Mouse (Mus musculus) gastrocnemius, adult 8-10 months (tissue): Measurements from ENCODE around the gene Olfr504. TPM values are rescaled to one million over a fixed set of nuclear protein-coding genes. Genes with fewer than 3 reads are reported as not detected.
"Not testable (repeated sequence)": the region's sequence is repeated elsewhere in the genome, so short reads cannot be mapped to it uniquely, and the experiment has no call there.

Source experiments
- DNase-seq, 2 experiments: peaks; one replicate each; pipeline ENCODE4 v3.0.0; 2022; ENCODE audit warnings: low spot score in 2 of 2
- total RNA-seq, 4 experiments: library from RNA; stranded (reverse); gene quantifications; 2 replicates each; pipeline ENCODE4 v1.2.4; 2022

The Olfr504 gene
- total RNA-seq, result not detected

GRCm38 (mm10) chr7:108565693-108566092 lies at the start of gene Olfr504:
TSS of gene Olfr504 (minus strand) at chr7:108565793.
- no peak for DNase-seq

DNA sequence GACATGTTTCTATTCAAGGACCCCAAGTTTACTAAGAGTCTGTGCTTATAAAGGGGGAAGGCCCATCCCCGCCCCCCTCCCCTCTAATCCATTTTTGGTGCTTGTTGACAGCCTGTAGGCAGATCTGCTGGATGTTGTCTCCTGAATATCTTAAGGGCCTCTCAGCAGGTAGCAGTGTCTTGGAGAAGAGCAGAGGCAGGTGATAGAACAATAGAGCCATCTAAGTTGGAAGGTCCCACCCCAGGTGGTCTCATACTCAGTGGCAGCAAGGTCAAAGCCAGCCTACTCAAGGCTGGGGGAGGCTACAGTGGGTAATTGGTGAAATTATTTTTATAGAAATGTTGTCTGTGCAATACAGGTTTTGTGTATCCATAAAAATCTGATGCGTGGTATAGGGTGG lies 48.5 kb upstream of the Olfr504 start:
- no peak for DNase-seq

DNA sequence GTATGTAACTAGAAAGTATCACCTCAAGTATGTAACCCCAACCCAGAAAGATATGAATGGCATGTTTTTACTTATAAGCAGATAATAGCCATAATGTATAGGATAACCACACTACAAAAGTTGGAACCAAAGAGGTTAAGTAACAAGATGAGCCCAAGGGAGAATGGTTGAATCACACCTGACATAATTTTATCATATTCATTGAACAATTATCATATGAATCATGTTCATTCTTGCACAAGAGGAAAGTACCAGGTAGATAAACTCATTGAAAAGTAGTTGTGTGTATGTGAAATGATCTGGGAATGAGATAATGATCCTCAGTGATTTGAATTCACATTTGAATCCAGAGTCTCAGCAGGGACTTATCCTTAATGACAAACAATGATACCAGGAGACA lies 44.9 kb upstream of the Olfr504 start, which contains the start of gene Olfr506:
Olfr506 (plus strand) TSS at position 301 of the 400 bp plus-strand sequence.
- no peak for DNase-seq

GRCm38 (mm10) chr7:108601916-108602315 lies 36.3 kb upstream of the Olfr504 start:
- DNase-seq, result not testable (repeated sequence)

DNA sequence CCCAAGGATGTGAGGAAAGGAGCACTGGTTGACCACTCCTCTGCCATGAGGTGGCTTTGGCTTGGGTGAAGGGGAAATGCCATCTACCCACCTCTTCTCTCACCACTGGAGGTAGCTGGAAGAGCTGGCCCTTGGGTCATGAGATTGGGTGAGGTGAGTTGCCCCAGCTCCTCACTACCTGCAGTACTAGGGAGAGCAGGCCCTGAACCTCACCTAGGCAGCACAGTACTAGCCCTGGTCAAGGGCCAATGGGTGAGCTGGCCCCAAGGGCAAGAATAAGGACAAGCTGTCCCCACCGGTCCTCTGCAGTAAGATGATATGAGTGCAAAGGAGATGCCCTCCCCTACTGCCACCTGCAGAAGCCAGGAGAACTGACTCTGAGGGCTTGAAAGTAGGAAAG lies 24.2 kb upstream of the Olfr504 start:
- no peak for DNase-seq

GRCm38 (mm10) chr7:108544227-108544626 lies 21.4 kb downstream of the Olfr504 start, which contains the start of gene Olfr503:
TSS of gene Olfr503 (plus strand) at chr7:108544527.
- DNase-seq, result not testable (repeated sequence)

- no peak for DNase-seq
These were observed 23.2 kb downstream of the Olfr504 start for GRCm38 (mm10) chr7:108542416-108542815.

GRCm38 (mm10) chr7:108524965-108525364 lies 40.6 kb downstream of the Olfr504 start, which contains the start of gene Olfr502:
TSS of gene Olfr502 (minus strand) at chr7:108525065.
- no peak for DNase-seq

Other genes starting within 250 kb of the Olfr504 start
- not detected for gene Olfr492, start 242.1 kb downstream of the Olfr504 start, total RNA-seq
- not detected for gene Olfr493, start 218.8 kb downstream of the Olfr504 start, total RNA-seq
- gene Olfr494, start 200.5 kb downstream of the Olfr504 start, total RNA-seq, result not detected
- not detected for gene Olfr495, start 172.6 kb downstream of the Olfr504 start, total RNA-seq
- gene Olfr497, start 145.4 kb downstream of the Olfr504 start, total RNA-seq, result not detected
- not detected for gene Olfr498, start 100.5 kb downstream of the Olfr504 start, total RNA-seq
- not detected for gene Olfr502, start 40.7 kb downstream of the Olfr504 start, total RNA-seq
- gene Olfr503, start 21.3 kb downstream of the Olfr504 start, total RNA-seq, result not detected
- not detected for gene Olfr506, start 45.0 kb upstream of the Olfr504 start, total RNA-seq
- not detected for gene Olfr507, start 56.0 kb upstream of the Olfr504 start, total RNA-seq
- not detected for gene Olfr508, start 64.2 kb upstream of the Olfr504 start, total RNA-seq
- not detected for gene Olfr509, start 86.1 kb upstream of the Olfr504 start, total RNA-seq
- gene Olfr510, start 100.6 kb upstream of the Olfr504 start, total RNA-seq, result not detected
- gene Olfr512, start 147.5 kb upstream of the Olfr504 start, total RNA-seq, result not detected
- under 1 TPM in 1 of 4 experiments, not detected in 3; 0.27 TPM for gene Olfr513, start 185.2 kb upstream of the Olfr504 start, total RNA-seq